Mouse (Mus musculus) embryonic stem cell, embryonic (primary cell): ENCODE measurements around the gene Dhrs3.

Experiments
- CTCF ChIA-PET, 4 experiments: fragments of 300-600 bp in 2 of 4; fragments of 350-600 bp in 2 of 4; sonication (Branson Sonifier 250); formaldehyde crosslinking; loops; one replicate each; lab custom pipeline; 2022; ENCODE audit warnings: inconsistent platforms in 2 of 4; lab: Charles Lee
- POLR2A ChIA-PET, 4 experiments: fragments of 300-600 bp in 2 of 4; fragments of 350-600 bp in 2 of 4; sonication (Branson Sonifier 250); formaldehyde crosslinking; loops; one replicate each; lab custom pipeline; 2022; ENCODE audit warnings: antibody characterized with exemption in 4 of 4, inconsistent platforms in 1 of 4; lab: Charles Lee

Dhrs3 gene

DNA sequence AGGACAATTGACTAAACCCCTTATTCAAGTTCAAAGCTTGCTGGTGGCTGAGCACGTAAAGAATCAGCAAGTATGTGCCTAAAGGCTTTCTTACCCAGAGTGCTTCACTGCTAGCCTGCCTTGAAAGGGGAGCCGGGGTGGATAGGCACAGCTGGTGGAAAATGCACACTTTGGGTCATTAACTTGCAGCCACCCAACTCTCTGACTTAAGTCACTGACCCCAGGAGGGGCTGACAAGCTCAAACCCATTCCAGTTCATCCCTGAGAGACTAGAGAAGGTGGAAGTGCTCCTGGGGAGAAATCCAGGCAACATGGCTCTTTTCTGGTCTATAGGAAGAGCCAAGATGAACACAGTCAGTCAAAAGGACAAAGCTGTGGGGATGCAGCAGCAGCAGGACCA is 82.9 kb downstream of the Dhrs3 start:
- CTCF ChIA-PET, result interaction anchor here in 1 of 4 experiments (1.0 kb wide), 1 partner anchor 85 kb away, joined by 5 read pairs; no protein-coding TSS in a partner anchor
- POLR2A ChIA-PET, result interaction anchor here in 2 of 4 experiments (0.5 to 1.0 kb wide), 2 partner anchors 22 to 83 kb away, joined by 3 to 4 read pairs; no protein-coding TSS in a partner anchor

DNA sequence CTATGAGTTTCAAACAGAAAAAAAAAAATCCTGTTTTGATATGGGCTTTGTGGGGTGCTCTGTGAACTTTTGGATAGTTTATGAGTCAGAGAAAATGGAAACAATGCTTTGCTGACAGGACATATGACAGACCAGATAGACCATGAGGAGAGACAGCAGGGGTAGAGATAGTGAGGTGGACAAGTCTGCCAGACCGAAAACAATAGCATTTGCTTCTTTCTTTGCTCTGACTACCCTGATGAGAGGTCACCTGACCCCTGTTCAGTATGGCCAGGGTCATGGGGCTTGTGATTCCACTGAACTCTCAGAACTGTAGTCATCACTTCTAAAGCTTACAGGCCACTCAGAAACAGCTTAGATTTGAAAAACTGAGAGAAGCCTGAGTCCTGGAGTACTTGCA is 84.4 kb downstream of the Dhrs3 start:
- ChIA-PET POLR2A (interaction anchor here in 3 of 4 experiments (0.6 to 1.4 kb wide), 6 partner anchors 14 to 66 kb away, joined by 3 to 7 read pairs (median 4); no protein-coding TSS in a partner anchor), CTCF (interaction anchor here in 1 of 4 experiments (0.6 to 0.7 kb wide), 2 partner anchors 23 to 428 kb away, joined by 4 to 6 read pairs; no protein-coding TSS in a partner anchor)
